Mouse (Mus musculus): ENCODE data around the gene Il6st.
A peak's percentile ranks its signal among the peaks of the same experiment; 100 is the strongest.

The Il6st gene

DNA sequence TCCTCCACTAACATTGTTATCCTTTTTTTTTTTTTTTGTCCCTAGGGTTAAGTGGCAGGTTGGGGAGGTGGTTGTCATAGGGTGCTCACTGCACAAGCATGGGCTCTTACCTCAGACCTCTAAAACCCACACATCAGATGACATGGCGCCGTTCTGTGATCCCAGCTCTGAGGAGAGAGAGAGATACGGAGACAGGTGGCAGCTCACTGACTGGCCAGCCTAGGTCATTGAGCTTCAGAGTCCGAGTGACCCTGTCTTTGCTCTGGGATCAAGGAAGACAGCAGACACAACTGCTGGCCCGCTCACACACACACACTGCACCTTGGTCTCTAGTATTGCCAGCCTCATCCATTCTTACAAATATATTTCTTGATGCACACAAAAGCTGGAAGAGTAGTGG is 18.7 kb downstream of the Il6st start:
- DNase-seq (ENCODE audit: extremely low spot score) = no peak

- no peak for DNase-seq (ENCODE audit: extremely low spot score)
Measured at GRCm38 (mm10) chr13:112483015-112483414, 19.1 kb downstream of the Il6st start.

DNA sequence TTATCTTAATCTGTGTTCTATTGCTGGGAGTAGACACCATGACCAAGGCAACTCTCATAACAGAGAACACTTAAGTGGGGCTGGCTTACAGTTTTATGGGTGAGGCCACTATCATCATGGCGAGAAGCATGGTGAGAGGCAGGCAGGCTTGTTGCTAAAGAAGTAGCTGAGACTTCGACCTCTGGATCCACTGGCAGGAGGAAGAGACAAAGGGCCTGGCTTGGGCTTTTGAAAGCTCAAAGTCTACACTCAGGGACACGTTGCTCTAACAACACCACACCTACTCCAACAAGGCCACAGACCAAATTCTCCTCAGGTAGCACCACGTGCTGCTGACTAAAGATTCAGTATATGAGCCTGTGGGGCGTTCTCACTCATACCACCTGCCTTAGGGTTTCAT is 22.4 kb downstream of the Il6st start:
- DNase-seq (ENCODE audit: extremely low spot score) = no peak

DNA sequence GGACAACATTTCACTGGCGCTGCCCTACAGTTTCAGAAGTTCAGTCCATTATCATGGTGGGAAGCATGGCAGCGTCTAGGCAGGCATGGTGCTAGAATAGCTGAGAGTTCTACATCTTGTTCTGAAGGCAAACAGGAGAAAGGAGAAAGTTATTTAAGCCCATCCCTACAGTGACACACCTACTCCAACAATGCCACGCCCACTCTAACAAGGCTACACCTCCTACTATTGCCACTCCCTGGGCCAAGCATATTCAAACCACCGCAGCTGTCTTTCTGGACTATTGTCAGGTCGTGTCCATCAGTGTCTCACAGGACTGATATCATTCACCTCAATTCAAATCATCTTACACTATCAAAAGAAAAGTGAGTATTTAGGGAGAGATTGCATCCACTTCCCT is 22.8 kb downstream of the Il6st start:
- no peak for DNase-seq (ENCODE audit: extremely low spot score)

GRCm38 (mm10) chr13:112490036-112490435 is 26.2 kb downstream of the Il6st start:
- no peak for DNase-seq (ENCODE audit: extremely low spot score)

DNA sequence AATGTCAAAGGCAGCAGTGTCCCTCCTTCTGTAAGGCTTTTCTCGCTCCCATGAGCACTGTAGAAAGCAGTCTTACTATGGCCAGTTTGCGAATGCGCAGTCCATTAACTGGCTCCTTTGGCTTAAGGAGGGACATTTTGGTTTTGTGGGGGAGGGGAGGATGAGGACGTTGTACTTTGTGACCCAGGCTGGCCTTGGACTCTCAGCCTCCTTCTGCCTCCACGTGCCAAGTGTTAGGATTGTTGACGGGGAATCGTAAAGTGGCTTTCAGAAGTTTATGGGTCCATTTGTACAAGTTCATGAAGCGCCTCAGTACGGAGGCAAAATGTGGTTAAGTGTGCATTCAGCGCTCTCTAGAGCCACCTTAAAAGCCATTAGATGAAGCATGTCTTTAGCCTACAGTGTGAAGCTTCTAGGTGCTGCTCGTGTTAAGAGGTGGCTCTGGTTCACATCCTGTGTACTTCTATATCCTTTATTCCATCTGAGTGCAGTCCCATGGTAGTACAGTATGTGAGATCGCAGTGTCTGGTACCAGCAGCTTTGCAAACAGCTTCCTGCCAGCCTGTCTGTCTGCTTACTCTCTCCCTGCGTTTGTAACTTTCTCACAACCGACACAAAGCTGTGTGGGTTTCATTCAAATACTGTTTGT is 27.9 kb downstream of the Il6st start:
- no peak for DNase-seq (ENCODE audit: extremely low spot score)

GRCm38 (mm10) chr13:112492285-112492678 is 28.4 kb downstream of the Il6st start:
- DNase-seq (ENCODE audit: extremely low spot score) = no peak

DNA sequence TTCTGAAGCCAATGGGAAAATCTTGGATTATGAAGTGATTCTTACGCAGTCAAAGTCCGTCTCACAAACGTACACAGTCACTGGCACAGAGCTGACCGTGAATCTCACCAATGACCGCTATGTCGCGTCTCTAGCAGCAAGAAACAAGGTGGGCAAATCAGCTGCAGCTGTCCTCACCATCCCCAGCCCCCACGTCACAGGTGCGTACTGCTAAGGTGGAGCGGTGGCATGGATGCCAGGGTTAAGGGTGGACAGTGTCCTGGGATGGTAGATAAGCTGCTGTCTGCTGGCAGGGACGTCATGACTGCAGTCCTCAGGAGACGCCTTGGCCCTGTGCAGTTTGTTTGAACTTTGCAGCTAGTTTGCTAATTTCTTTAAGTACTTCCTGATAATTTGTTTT is 30.7 kb downstream of the Il6st start:
- DNase-seq (ENCODE audit: extremely low spot score) = no peak

- DNase-seq (ENCODE audit: extremely low spot score) = no peak
Measured at GRCm38 (mm10) chr13:112500027-112500426, 36.2 kb downstream of the Il6st start.

DNA sequence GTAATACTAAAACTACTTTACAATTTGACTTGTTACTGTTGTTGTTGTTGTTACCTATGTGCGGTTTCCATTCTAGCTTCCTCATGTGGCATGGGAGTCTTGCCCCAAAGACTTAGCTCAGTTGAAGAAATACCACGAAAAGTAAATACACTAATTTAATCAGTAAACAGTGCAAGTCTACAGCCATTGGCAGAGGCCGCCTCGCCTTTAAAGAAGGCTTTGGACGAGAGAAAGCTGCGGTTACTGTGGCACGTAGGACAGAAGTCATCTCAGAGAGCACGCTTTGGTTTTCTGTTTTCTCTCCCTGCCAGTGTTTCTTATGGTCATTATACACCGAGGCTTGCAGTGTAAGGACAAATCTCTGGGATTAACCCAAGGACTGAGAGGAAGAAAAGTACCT is 36.6 kb downstream of the Il6st start:
- no peak for DNase-seq (ENCODE audit: extremely low spot score)

GRCm38 (mm10) chr13:112503846-112504245 is 40.0 kb downstream of the Il6st start:
- no peak for DNase-seq (ENCODE audit: extremely low spot score)

DNA sequence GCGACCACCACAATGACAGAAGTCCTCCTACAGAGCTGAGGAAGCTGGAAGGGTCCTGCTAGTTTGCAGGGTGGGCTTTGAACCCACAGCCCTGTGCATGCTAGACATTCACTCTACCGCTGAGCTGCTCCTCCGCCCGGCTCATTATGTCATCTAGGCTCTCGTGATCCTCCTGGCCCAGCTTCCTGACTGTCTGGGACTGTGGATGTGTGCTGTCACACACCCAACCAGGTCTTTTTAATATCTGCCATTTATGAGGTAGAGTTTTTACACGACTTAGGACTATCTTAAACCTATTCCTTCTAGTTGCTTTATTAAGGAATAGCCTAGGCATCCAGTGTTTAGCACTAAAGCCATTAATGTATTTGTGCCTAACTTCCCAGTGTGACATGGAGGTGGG is 41.6 kb downstream of the Il6st start:
- no peak for DNase-seq (ENCODE audit: extremely low spot score)

GRCm38 (mm10) chr13:112506766-112507165 is 42.9 kb downstream of the Il6st start:
- DNase-seq (ENCODE audit: extremely low spot score) = no peak

DNA sequence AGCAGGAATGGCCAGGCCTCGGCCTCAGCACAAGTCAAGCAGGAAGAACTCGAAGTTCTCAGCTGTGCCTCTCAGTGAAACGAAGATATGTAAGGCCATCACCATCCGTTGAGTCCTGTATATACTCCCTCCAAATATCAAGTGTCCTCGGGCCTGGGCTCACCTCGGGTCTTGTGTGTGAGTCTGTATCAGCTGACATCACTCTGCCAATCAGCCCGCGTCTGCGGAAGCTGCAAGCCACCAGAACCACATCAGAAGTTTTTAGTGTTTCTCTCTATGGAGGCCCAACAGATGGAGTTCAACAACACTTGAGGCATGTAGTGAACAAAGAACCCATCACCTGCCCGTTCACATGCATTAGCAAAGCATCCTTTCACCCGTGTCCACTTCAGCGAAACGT is 43.8 kb downstream of the Il6st start:
- no peak for DNase-seq (ENCODE audit: extremely low spot score)

DNA sequence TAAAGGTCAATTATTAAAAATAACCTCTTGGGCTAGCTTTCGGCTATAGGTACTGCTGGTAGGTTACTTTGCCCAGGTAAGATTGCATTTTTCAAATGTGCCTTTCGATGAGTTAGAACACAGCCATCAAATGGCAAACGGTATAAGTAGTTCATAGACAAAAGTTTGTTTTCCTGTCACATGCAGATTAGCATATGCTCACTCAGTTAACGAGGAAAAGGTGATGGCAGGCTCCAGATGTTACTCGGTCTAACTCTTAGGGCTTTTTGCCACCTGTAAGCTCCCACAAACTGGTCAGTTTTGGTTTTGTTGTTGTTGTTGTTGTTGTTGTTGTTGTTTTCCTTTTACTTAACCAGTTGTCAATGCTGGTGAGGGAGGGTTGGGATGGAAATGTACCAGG is 44.6 kb downstream of the Il6st start:
- no peak for DNase-seq (ENCODE audit: extremely low spot score)

- peak; percentile 57 for DNase-seq (ENCODE audit: extremely low spot score)
Measured at GRCm38 (mm10) chr13:112509465-112509864, 45.6 kb downstream of the Il6st start.

- no peak for DNase-seq (ENCODE audit: extremely low spot score)
Measured at GRCm38 (mm10) chr13:112510437-112511212, 46.8 kb downstream of the Il6st start.

DNA sequence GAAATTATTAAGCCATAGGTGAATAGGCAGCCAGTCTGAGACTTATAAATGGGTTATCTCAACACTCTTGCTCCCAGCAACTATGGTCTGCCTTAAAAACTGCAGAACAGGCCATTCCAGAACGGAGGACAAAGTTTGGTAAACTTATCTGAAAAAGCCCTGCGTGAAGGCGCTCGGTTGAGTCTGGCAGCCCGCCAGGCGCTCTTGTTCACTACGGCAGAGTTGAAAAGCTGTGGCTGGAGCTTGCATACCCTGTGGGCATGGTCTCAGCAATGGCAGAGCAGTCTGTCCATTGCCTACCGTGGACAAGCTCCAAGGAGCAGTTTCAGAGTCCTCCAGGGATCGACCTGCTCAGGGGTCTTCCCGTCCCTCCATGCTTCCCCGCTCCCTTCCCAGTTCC is 47.4 kb downstream of the Il6st start:
- no peak for DNase-seq (ENCODE audit: extremely low spot score)

DNA sequence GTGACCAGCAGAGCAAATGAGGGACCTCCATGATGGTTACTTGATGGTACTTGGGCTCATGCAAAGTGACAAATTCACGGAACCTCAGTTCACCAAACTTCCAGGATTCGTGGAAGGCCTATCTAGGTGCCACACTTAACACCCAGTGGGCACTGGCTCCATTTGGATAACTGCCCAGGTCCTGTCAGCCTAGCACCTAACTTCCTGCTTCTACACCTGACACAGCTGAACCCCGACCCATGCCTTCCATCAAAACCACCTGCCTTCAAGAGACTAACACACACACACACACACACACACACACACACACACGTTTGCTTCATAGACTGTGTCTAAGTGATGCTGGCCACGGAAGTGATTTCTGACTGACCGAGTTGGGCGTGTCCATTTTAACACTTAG is 47.9 kb downstream of the Il6st start:
- no peak for DNase-seq (ENCODE audit: extremely low spot score)

GRCm38 (mm10) chr13:112512824-112513223 is 49.0 kb downstream of the Il6st start:
- DNase-seq (ENCODE audit: extremely low spot score) = no peak

DNA sequence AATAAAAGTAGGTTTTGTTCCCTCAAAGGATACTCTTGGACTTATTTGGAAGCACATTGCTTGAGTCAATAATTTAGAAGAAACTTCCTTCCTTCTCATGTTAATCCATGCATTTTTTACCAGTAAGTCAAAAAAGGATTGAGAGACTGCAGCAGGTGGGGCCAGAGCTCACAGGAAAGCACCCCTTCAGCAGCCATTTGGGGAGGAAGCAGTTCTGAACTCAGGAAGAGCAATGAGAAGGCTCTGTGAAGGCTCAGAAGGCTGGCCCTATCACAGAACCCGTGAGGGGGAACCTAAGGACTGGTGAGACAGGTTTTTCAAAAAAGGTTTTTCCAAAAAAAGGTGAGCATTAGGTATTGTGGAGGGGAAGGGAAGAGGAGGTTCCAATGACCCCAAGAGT is 50.7 kb downstream of the Il6st start:
- no peak for DNase-seq (ENCODE audit: extremely low spot score)

DNA sequence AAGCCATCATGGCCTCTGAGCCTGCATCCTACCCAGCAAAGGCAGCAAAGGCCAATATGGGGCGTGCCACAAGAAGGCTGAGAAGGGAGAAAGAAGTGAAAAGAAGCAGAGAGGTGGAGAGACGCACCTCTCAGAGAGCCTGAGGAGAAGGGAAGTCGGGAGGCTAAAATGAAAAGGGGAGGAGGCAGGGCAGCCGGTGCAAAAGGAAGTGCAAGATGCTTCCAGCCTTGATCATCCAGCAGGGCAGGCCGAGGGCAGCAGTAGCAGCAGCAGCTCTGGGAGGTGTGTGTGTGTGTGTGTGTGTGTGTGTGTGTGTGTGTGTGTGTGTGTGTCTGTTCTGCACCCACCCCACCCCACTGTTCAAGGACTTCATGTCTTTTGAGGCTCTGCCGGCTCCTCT is 58.4 kb downstream of the Il6st start:
- no peak for DNase-seq (ENCODE audit: extremely low spot score)

- DNase-seq (ENCODE audit: extremely low spot score) = no peak
Measured at GRCm38 (mm10) chr13:112522896-112523295, 59.0 kb downstream of the Il6st start.
